Mouse (Mus musculus): ENCODE measurements around the gene Spata32. TPM values are rescaled to one million over a fixed set of nuclear protein-coding genes. Genes with fewer than 3 reads are reported as not detected.

Spata32 gene
- polyA plus RNA-seq, 1 experiment from 2014 or later = not detected

- Histone ChIP-seq H3K9ac (ENCODE audit: low read depth, low read length) (no peak overlapping the region), H3K4me1 (replicated peaks; ENCODE audit: insufficient read depth, low read length) (no peaks in the 10 kb centered on the region), H3K27me3 (ENCODE audit: insufficient read depth, low read length) (no peaks in the 10 kb centered on the region), H3K27ac (no peak overlapping the region), H3K4me2 (ENCODE audit: low read length) (no peak overlapping the region), H3K36me3 (ENCODE audit: insufficient read depth, low read length) (peaks cover 38% of the 10 kb centered on the region), H3K9me3 (replicated peaks; ENCODE audit: low read length) (no peaks in the 10 kb centered on the region), H3K4me3 (replicated peaks; ENCODE audit: low read depth, low read length) (no peak overlapping the region)
- DNase-seq (ENCODE audit: low spot score) (no peak), ATAC-seq (replicated peaks; ENCODE audit: low FRiP score, low read depth) (no peak)
- TF ChIP-seq CTCF (IDR thresholded peaks at IDR 0.05; ENCODE audit: low read depth) = no peak
- WGBS = 66% methylated on average over 10 of the region's 10 CpGs
Observed at GRCm38 (mm10) chr11:103236903-103237302, 18.7 kb upstream of the Spata32 start.

- 72% methylated on average over 6 of the region's 6 CpGs for WGBS
Observed at GRCm38 (mm10) chr11:103236431-103236830, 18.2 kb upstream of the Spata32 start.

DNA sequence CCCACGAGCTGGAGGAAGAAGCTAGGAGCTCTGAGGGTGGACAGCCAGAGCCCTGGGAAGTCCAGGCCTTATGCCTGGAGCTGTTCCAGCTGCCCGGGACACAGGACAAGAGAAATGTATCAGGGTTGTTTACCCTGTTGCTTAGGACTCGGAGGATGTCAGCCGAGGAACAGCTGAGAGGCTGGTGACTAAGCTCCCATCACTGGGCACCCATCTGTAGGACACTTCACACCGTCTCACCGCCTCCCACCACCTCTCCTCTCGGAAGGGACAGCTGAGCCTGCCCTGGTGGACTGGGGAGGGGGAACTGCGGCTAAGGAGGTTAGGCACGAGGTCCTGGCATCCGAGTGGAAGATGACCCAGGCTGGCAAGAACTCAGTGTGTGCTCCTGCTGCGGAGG is 17.5 kb upstream of the Spata32 start:
- no peaks in the 10 kb centered on the region for H3K27me3 ChIP-seq (ENCODE audit: insufficient read depth, low read length)
- no peak overlapping the region for H3K4me3 ChIP-seq (replicated peaks; ENCODE audit: low read depth, low read length)
- WGBS = 45% methylated on average over 11 of the region's 11 CpGs
- no peak; the same call in 1 of the 2 replicates for ATAC-seq (replicated peaks; ENCODE audit: low FRiP score, low read depth)
- DNase-seq (ENCODE audit: low spot score) = peak; percentile 54
- H3K4me1 ChIP-seq (replicated peaks; ENCODE audit: insufficient read depth, low read length) = no peaks in the 10 kb centered on the region
- H3K4me2 ChIP-seq (ENCODE audit: low read length) = no peak overlapping the region
- no peaks in the 10 kb centered on the region for H3K9me3 ChIP-seq (replicated peaks; ENCODE audit: low read length)
- H3K27ac ChIP-seq = no peak overlapping the region
- peaks cover 38% of the 10 kb centered on the region for H3K36me3 ChIP-seq (ENCODE audit: insufficient read depth, low read length)
- TF ChIP-seq CTCF (IDR thresholded peaks at IDR 0.05; ENCODE audit: low read depth) = no peak
- H3K9ac ChIP-seq (ENCODE audit: low read depth, low read length) = no peak overlapping the region

More at GRCm38 (mm10) chr11:103236431-103236830, 18.2 kb upstream of the Spata32 start:
- H3K27ac ChIP-seq = no peak overlapping the region; the same call in 1 of the 2 replicates
- no peaks in the 10 kb centered on the region for H3K4me1 ChIP-seq (replicated peaks; ENCODE audit: insufficient read depth, low read length)
- DNase-seq (ENCODE audit: low spot score) = no peak
- H3K9ac ChIP-seq (ENCODE audit: low read depth, low read length) = no peak overlapping the region
- no peak overlapping the region for H3K4me2 ChIP-seq (ENCODE audit: low read length)
- TF ChIP-seq CTCF (IDR thresholded peaks at IDR 0.05; ENCODE audit: low read depth) = no peak
- ATAC-seq (replicated peaks; ENCODE audit: low FRiP score, low read depth) = no peak
- no peak overlapping the region for H3K4me3 ChIP-seq (replicated peaks; ENCODE audit: low read depth, low read length)
- H3K27me3 ChIP-seq (ENCODE audit: insufficient read depth, low read length) = no peaks in the 10 kb centered on the region
- peaks cover 38% of the 10 kb centered on the region for H3K36me3 ChIP-seq (ENCODE audit: insufficient read depth, low read length)
- no peaks in the 10 kb centered on the region for H3K9me3 ChIP-seq (replicated peaks; ENCODE audit: low read length)

GRCm38 (mm10) chr11:103234447-103234846 is 16.2 kb upstream of the Spata32 start:
- no peak overlapping the region for H3K4me2 ChIP-seq (ENCODE audit: low read length)
- no peak overlapping the region for H3K9ac ChIP-seq (ENCODE audit: low read depth, low read length)
- no peak for DNase-seq (ENCODE audit: low spot score)
- no peak for TF ChIP-seq CTCF (IDR thresholded peaks at IDR 0.05; ENCODE audit: low read depth)
- H3K9me3 ChIP-seq (replicated peaks; ENCODE audit: low read length) = no peaks in the 10 kb centered on the region
- H3K27ac ChIP-seq = no peak overlapping the region
- WGBS = 86% methylated on average over 1 of the region's 1 CpGs
- H3K4me3 ChIP-seq (replicated peaks; ENCODE audit: low read depth, low read length) = no peak overlapping the region
- peaks cover 36% of the 10 kb centered on the region for H3K36me3 ChIP-seq (ENCODE audit: insufficient read depth, low read length)
- ATAC-seq (replicated peaks; ENCODE audit: low FRiP score, low read depth) = no peak
- no peaks in the 10 kb centered on the region for H3K4me1 ChIP-seq (replicated peaks; ENCODE audit: insufficient read depth, low read length)
- no peaks in the 10 kb centered on the region for H3K27me3 ChIP-seq (ENCODE audit: insufficient read depth, low read length)

GRCm38 (mm10) chr11:103232966-103233365 is 14.7 kb upstream of the Spata32 start:
- no peak overlapping the region for H3K9ac ChIP-seq (ENCODE audit: low read depth, low read length)
- DNase-seq (ENCODE audit: low spot score) (peak; percentile 85), ATAC-seq (replicated peaks; ENCODE audit: low FRiP score, low read depth) (no peak)
- no peaks in the 10 kb centered on the region for H3K27me3 ChIP-seq (ENCODE audit: insufficient read depth, low read length)
- no peak overlapping the region for H3K27ac ChIP-seq
- H3K4me3 ChIP-seq (replicated peaks; ENCODE audit: low read depth, low read length) = no peak overlapping the region
- H3K9me3 ChIP-seq (replicated peaks; ENCODE audit: low read length) = no peaks in the 10 kb centered on the region
- H3K4me2 ChIP-seq (ENCODE audit: low read length) = no peak overlapping the region
- H3K4me1 ChIP-seq (replicated peaks; ENCODE audit: insufficient read depth, low read length) = no peaks in the 10 kb centered on the region
- peak; percentile 91 for TF ChIP-seq CTCF (IDR thresholded peaks at IDR 0.05; ENCODE audit: low read depth)
- peaks cover 29% of the 10 kb centered on the region for H3K36me3 ChIP-seq (ENCODE audit: insufficient read depth, low read length)
- 36% methylated on average over 7 of the region's 7 CpGs for WGBS

- H3K9ac ChIP-seq (ENCODE audit: low read depth, low read length) = no peak overlapping the region
- ATAC-seq (replicated peaks; ENCODE audit: low FRiP score, low read depth) (no peak), DNase-seq (ENCODE audit: low spot score) (no peak)
- no peak overlapping the region for H3K4me2 ChIP-seq (ENCODE audit: low read length)
- H3K27me3 ChIP-seq (ENCODE audit: insufficient read depth, low read length) = no peaks in the 10 kb centered on the region
- H3K4me3 ChIP-seq (replicated peaks; ENCODE audit: low read depth, low read length) = no peak overlapping the region
- no peaks in the 10 kb centered on the region for H3K4me1 ChIP-seq (replicated peaks; ENCODE audit: insufficient read depth, low read length)
- peaks cover 28% of the 10 kb centered on the region for H3K36me3 ChIP-seq (ENCODE audit: insufficient read depth, low read length)
- H3K27ac ChIP-seq = no peak overlapping the region
- TF ChIP-seq CTCF (IDR thresholded peaks at IDR 0.05; ENCODE audit: low read depth) = no peak
- 96% methylated on average over 7 of the region's 7 CpGs for WGBS
- H3K9me3 ChIP-seq (replicated peaks; ENCODE audit: low read length) = no peaks in the 10 kb centered on the region
Observed at GRCm38 (mm10) chr11:103231367-103231766, 13.1 kb upstream of the Spata32 start.

GRCm38 (mm10) chr11:103230626-103231025 is 12.4 kb upstream of the Spata32 start:
- H3K4me3 ChIP-seq (replicated peaks; ENCODE audit: low read depth, low read length) = no peak overlapping the region
- no peak overlapping the region for H3K27ac ChIP-seq
- no peaks in the 10 kb centered on the region for H3K4me1 ChIP-seq (replicated peaks; ENCODE audit: insufficient read depth, low read length)
- DNase-seq (ENCODE audit: low spot score) (no peak), ATAC-seq (replicated peaks; ENCODE audit: low FRiP score, low read depth) (no peak)
- H3K27me3 ChIP-seq (ENCODE audit: insufficient read depth, low read length) = no peaks in the 10 kb centered on the region
- H3K4me2 ChIP-seq (ENCODE audit: low read length) = no peak overlapping the region
- H3K9ac ChIP-seq (ENCODE audit: low read depth, low read length) = no peak overlapping the region
- peaks cover 33% of the 10 kb centered on the region for H3K36me3 ChIP-seq (ENCODE audit: insufficient read depth, low read length)
- no peak for TF ChIP-seq CTCF (IDR thresholded peaks at IDR 0.05; ENCODE audit: low read depth)
- 85% methylated on average over 19 of the region's 19 CpGs for WGBS
- H3K9me3 ChIP-seq (replicated peaks; ENCODE audit: low read length) = no peaks in the 10 kb centered on the region
